Mouse (Mus musculus) cortical plate, adult 2 months (tissue): ENCODE results near the gene Susd6.

Source experiments
- CTCF ChIP-seq: fragments of 200-500 bp; IDR thresholded peaks from 2 replicates; pipeline ENCODE4 v1.5.1; 2011; ENCODE audit warnings: mild to moderate bottlenecking, control low read depth, low read length; ENCODE audit not compliant: insufficient read depth; ENCODE audit errors: extremely low read depth
- POLR2A ChIP-seq: fragments of 200-500 bp; IDR thresholded peaks from 2 replicates; pipeline ENCODE4 v1.6.1; 2011; ENCODE audit warnings: mild to moderate bottlenecking, low read length, control low read depth; ENCODE audit not compliant: insufficient read depth; ENCODE audit errors: extremely low read depth

DNA sequence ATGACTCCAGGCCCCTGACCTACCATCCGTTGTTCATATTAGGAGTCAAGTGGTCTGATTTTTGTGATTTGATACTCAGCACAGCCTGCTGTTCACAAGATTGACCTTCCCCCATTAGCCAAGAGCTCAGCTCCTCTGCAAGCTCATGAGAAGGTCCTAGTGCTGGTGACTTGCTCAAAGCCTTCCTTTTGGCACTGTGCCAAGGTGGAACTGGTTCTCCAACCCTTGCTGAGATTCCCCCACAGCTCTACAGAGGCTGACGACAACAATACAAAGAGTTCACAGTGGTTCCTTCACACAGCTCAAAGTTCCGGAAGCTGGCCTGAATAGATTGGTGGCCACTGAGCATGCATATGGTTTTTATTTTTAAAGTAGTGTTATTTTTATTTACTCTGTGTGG, 133.9 kb downstream of the Susd6 start:
- TF ChIP-seq CTCF, result no peak
- no peak for TF ChIP-seq POLR2A
